Mouse (Mus musculus) testis, adult 2 months (tissue): ENCODE data around the gene Mup19. TPM values are rescaled to one million over a fixed set of nuclear protein-coding genes. Genes with fewer than 3 reads are reported as not detected.

Experiments used
- polyA plus RNA-seq: library from polyadenylated mRNA; depleted of rRNA; stranded (reverse); fragments of >200 nt; gene quantifications from 2 replicates; pipeline ENCODE4 v1.2.3, GENCODE M21; 2012; rRNA removed

The Mup19 gene
- polyA plus RNA-seq, 1 experiment, result not detected

Other genes with a start within 250 kb of the Mup19 start
- not detected in 2 replicates for gene Mup17, start 186.4 kb downstream of the Mup19 start, polyA plus RNA-seq
- not detected in 2 replicates for gene Mup18, start 108.1 kb downstream of the Mup19 start, polyA plus RNA-seq
- gene Mup5, start 53.0 kb upstream of the Mup19 start, polyA plus RNA-seq, result not detected in 2 replicates